Mouse (Mus musculus) lung, embryonic 14.5 days (tissue): ENCODE measurements around the gene 4933428G20Rik. TPM values are rescaled to one million over a fixed set of nuclear protein-coding genes. Genes with fewer than 3 reads are reported as not detected.

Source experiments
- ATAC-seq: fragments of 200-750 bp; cut with Nextera tagmentation; 2 replicates; pipeline ENCODE4 v1.8.0; 2017; ENCODE audit warnings: mild to moderate bottlenecking, moderate TSS enrichment, moderate library complexity; ENCODE audit not compliant: insufficient read depth
- DNase-seq: peaks from one replicate; pipeline ENCODE4 v3.0.0-alpha.2; 2015
- H3K27ac ChIP-seq: fragments of 300-500 bp; sonication (generic); 2 replicates; pipeline ENCODE4 v1.5.1; 2014; ENCODE audit warnings: low read depth, mild to moderate bottlenecking, moderate library complexity
- H3K27me3 ChIP-seq: fragments of 300-500 bp; sonication (generic); 2 replicates; pipeline ENCODE4 v1.6.1; 2014; ENCODE audit warnings: low read length, control low read depth; ENCODE audit not compliant: insufficient read depth
- H3K36me3 ChIP-seq: fragments of 300-500 bp; sonication (generic); 2 replicates; pipeline ENCODE4 v1.6.1; 2014; ENCODE audit warnings: control low read depth; ENCODE audit not compliant: insufficient read depth
- H3K4me1 ChIP-seq: fragments of 300-500 bp; sonication (generic); 2 replicates; pipeline ENCODE4 v1.6.1; 2014; ENCODE audit warnings: antibody characterized with exemption, control low read depth; ENCODE audit not compliant: insufficient read depth
- H3K4me2 ChIP-seq: fragments of 300-500 bp; sonication (generic); 2 replicates; pipeline ENCODE4 v1.6.1; 2014; ENCODE audit warnings: mild to moderate bottlenecking
- H3K4me3 ChIP-seq: fragments of 300-500 bp; sonication (generic); 2 replicates; pipeline ENCODE4 v1.5.1; 2014; ENCODE audit warnings: low read depth, low read length
- H3K9ac ChIP-seq: fragments of 300-500 bp; sonication (generic); 2 replicates; pipeline ENCODE4 v1.6.1; 2014
- H3K9me3 ChIP-seq: fragments of 300-500 bp; sonication (generic); 2 replicates; pipeline ENCODE4 v1.6.1; 2016; ENCODE audit warnings: low read depth, low read length, control low read depth
- CTCF ChIP-seq: IDR thresholded peaks from 2 replicates; pipeline ENCODE4 v1.5.1; 2016; ENCODE audit warnings: antibody characterized with exemption, low read depth
- WGBS: fragments of 180-500 bp; shearing (Covaris S2); extraction: QIAGEN DNeasy Blood & Tissue Kit; methylation state at CpG from one replicate; pipeline ENCODE4 v1.1.7; 2014; 5-methylcytosine and 5-hydroxymethylcytosine counted together
- polyA plus RNA-seq: library from polyadenylated mRNA; unstranded; fragments of >200 nt; fragmentation: Nextera tagmentation; extraction: Ambion mirVana; gene quantifications from 2 replicates; pipeline ENCODE4 v1.2.1, GENCODE M21; 2014

Gene 4933428G20Rik
- polyA plus RNA-seq, 1 experiment from 2014 or later = 0.13 TPM

DNA sequence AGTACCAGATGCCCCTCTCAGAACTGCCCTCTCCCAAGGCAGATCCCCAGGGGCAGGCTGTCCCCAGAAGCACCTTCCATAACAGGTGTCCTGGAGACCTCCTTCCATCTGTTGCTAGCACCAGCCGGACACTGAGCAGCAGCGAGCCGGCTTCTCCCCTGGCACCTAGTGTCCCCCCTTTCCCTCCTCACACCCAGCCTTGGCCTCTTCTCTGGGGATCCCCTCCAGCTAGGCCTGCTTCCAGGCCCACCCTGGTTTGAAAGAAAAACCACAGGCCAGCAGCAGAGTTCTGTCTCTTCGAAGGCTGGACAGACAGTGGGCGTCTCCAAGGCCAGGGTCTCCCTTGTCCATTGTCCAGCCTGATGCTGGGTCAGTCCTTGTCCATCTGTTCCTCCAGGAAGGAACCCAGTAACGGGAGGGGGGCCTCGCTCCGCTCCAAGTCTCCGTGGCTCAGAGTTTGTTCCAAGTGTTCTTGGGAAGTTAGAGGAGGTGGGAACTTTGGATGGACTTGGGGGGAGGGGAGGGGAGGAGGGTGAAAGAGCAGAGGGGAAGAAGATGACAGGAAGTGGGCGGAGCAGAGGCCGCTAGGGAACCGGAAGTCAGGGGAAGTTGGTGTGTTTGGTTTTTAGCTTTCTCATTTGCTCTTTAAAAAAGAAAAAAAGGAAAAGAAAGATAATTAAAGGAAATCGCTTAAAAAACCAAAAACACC lies 11.7 kb upstream of the 4933428G20Rik start:
- Histone ChIP-seq H3K27ac (peak overlapping the region; percentile 61; the same call in 1 of the 2 replicates), H3K36me3 (no peaks in the 10 kb centered on the region), H3K9ac (no peak overlapping the region), H3K9me3 (no peaks in the 10 kb centered on the region), H3K4me3 (no peak overlapping the region; the same call in 1 of the 2 replicates), H3K4me2 (peak overlapping the region; percentile 42), H3K4me1 (no peaks in the 10 kb centered on the region; the same call in 1 of the 2 replicates), H3K27me3 (no peaks in the 10 kb centered on the region)
- DNase-seq (peak; percentile 62), ATAC-seq (peak; percentile 38; the same call in 1 of the 2 replicates)
- no peak for TF ChIP-seq CTCF
- 43% methylated on average over 13 of the region's 13 CpGs for WGBS

DNA sequence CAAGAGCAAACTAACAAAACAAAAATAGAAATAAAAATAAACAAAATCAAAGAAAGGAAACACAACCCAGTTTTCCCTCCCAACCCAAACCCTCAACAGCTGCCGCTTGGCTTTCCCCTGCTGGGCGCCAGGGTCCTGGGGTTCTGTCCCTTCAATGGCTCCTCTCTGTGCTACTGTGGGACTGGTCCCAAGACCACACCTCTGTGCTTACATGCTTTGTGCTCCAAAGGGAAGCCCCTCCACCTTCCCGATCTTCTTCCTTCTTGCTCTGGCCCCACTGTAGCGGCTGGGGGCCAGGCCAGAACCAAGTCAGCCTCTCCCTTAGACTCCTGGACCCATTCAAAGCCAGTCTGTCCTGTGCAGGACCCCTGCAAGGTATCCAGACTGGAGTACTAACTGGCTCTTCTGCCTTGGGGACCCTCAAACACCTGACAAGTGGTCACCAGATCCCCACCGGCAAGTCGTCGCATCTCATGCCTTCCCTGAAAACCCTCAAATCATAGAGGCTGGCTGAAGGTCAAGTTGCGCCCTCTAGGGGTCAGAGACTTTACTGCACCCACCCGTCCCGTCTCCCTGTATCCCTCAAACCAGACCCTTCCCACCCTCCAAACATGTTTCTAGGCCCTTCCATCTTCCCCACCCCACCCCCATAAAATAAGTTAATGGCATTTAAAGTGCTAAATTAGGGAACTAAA lies 11.0 kb upstream of the 4933428G20Rik start:
- Histone ChIP-seq H3K36me3 (no peaks in the 10 kb centered on the region), H3K9ac (no peak overlapping the region), H3K4me1 (no peaks in the 10 kb centered on the region; the same call in 1 of the 2 replicates), H3K27ac (peak overlapping the region; percentile 61; the same call in 1 of the 2 replicates), H3K4me3 (no peak overlapping the region), H3K4me2 (peak overlapping the region; percentile 42; the same call in 1 of the 2 replicates), H3K9me3 (no peaks in the 10 kb centered on the region), H3K27me3 (no peaks in the 10 kb centered on the region)
- ATAC-seq = no peak
- TF ChIP-seq CTCF = peak; percentile 81
- DNase-seq = peak; percentile 79
- 33% methylated on average over 10 of the region's 10 CpGs for WGBS

DNA sequence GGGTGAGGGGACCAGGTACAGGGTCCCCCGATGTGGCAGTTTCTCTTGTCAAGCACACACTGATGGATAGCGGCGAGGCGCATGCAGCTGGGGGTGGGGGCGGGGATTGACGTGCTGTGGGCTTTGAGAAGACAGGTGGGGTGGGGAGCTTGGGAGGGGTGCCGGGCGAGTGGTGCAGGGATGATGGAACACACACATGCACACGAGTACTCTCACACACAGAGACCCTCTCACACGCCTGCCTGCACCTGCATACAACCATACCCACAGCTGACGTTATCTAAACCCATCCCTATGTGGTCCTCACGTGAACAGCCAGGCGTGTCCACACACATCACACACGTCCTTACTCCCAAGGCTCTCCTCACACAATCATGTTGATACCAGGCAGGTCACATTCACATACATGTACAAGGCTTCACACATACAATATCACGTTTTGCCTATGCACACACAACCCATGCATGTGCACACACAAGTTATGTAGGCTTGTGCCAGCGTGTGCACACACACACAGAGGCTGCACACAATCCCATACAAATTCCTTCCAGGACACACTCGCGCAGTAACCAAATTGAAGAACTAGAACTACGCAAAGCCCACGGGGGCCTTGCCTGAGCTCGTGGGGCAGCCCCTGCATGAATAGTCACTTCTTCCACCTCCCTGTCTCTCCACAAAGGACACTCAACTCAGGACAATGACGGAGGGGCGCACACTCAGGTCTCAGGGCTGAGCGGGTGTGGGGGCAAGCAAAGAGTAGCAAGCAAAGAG lies 9.8 kb upstream of the 4933428G20Rik start:
- DNase-seq (no peak), ATAC-seq (no peak)
- Histone ChIP-seq H3K4me1 (no peaks in the 10 kb centered on the region; the same call in 1 of the 2 replicates), H3K4me2 (no peak overlapping the region), H3K36me3 (no peaks in the 10 kb centered on the region), H3K9ac (no peak overlapping the region), H3K27ac (no peak overlapping the region), H3K27me3 (no peaks in the 10 kb centered on the region), H3K9me3 (no peaks in the 10 kb centered on the region), H3K4me3 (no peak overlapping the region)
- TF ChIP-seq CTCF = no peak
- WGBS = 51% methylated on average over 24 of the region's 24 CpGs

- H3K9ac ChIP-seq = no peak overlapping the region
- H3K4me3 ChIP-seq = no peak overlapping the region
- no peak for ATAC-seq
- H3K4me1 ChIP-seq = no peaks in the 10 kb centered on the region; the same call in 1 of the 2 replicates
- no peaks in the 10 kb centered on the region for H3K9me3 ChIP-seq
- no peaks in the 10 kb centered on the region for H3K27me3 ChIP-seq
- H3K36me3 ChIP-seq = no peaks in the 10 kb centered on the region
- H3K4me2 ChIP-seq = no peak overlapping the region
- WGBS = 39% methylated on average over 5 of the region's 5 CpGs
- no peak for DNase-seq
- TF ChIP-seq CTCF = no peak
- H3K27ac ChIP-seq = no peak overlapping the region
These were observed 8.9 kb upstream of the 4933428G20Rik start for GRCm38 (mm10) chr11:97509058-97509457.

DNA sequence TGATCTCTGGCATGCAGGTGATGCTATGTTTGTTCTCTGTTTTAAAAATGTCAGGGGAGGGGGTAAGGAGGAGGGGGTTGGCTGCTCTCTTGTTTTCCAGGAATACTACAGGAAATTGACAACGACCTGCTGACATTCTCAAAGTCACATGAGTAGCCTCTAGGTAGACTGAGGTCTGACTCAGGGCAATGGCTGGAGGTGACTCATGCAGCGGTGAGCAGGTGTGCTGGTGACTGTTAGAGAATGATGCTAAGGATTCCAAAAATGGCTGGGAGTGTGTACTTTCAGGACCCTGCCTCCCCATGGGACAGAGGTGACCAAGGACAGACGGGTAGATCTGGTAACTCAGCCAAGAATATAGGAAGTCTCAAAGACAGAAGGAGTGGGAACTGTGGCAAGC lies 8.1 kb upstream of the 4933428G20Rik start:
- Histone ChIP-seq H3K27me3 (no peaks in the 10 kb centered on the region), H3K9me3 (no peaks in the 10 kb centered on the region), H3K4me1 (no peaks in the 10 kb centered on the region; the same call in 1 of the 2 replicates), H3K27ac (no peak overlapping the region), H3K9ac (no peak overlapping the region), H3K4me2 (no peak overlapping the region), H3K36me3 (no peaks in the 10 kb centered on the region), H3K4me3 (no peak overlapping the region)
- no peak for DNase-seq
- ATAC-seq = no peak
- 60% methylated on average over 3 of the region's 3 CpGs for WGBS
- TF ChIP-seq CTCF = no peak

DNA sequence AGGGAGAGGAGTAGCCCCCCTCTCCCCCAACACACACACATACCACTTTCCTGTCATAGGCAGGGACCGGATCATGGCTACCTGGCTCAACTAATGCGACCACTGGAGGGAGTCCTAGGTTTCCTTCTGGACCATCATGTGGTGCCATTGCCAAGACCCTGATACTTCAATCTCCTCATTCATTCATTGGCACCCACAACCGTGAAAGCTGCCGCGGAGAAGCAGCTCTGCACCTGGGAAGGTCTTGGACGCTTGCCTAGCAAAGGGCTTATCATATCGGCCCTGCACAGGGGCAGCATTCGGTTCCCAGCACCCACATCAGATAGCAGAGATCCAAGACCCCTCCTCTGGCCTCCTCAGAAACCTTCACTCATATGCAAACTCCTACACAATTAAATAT lies 6.2 kb upstream of the 4933428G20Rik start:
- no peak overlapping the region for H3K4me2 ChIP-seq
- no peak overlapping the region for H3K4me3 ChIP-seq
- DNase-seq = no peak
- no peaks in the 10 kb centered on the region for H3K9me3 ChIP-seq
- H3K36me3 ChIP-seq = peaks cover 10% of the 10 kb centered on the region
- no peaks in the 10 kb centered on the region for H3K4me1 ChIP-seq
- H3K27me3 ChIP-seq = peaks cover under 1% of the 10 kb centered on the region; the same call in 1 of the 2 replicates
- TF ChIP-seq CTCF = peak; percentile 25; the same call in 1 of the 2 replicates
- no peak overlapping the region for H3K9ac ChIP-seq
- ATAC-seq = no peak
- 47% methylated on average over 8 of the region's 8 CpGs for WGBS
- no peak overlapping the region for H3K27ac ChIP-seq
